Mouse (Mus musculus) liver, postnatal 0 days (tissue): ENCODE results near the gene Zbtb14. TPM values are rescaled to one million over a fixed set of nuclear protein-coding genes. Genes with fewer than 3 reads are reported as not detected.
A peak's percentile ranks its signal among the peaks of the same experiment; 100 is the strongest.

Source experiments
- ATAC-seq: fragments of 200-750 bp; cut with Nextera tagmentation; 2 replicates; pipeline ENCODE4 v1.8.0; 2017; ENCODE audit warnings: mild to moderate bottlenecking, moderate library complexity
- DNase-seq: peaks from one replicate; pipeline ENCODE4 v3.0.0-alpha.2; 2016
- H3K27ac ChIP-seq: fragments of 300-500 bp; sonication (generic); 2 replicates; pipeline ENCODE4 v1.5.1; 2014; ENCODE audit warnings: antibody characterized with exemption, moderate library complexity, mild to moderate bottlenecking, low read depth
- H3K27me3 ChIP-seq: fragments of 300-500 bp; sonication (generic); 2 replicates; pipeline ENCODE4 v1.6.1; 2014; ENCODE audit warnings: low read length, control low read depth, mixed read lengths; ENCODE audit not compliant: insufficient read depth
- H3K36me3 ChIP-seq: fragments of 300-500 bp; sonication (generic); replicated peaks from 2 replicates; pipeline ENCODE4 v1.6.1; 2014; ENCODE audit warnings: mild to moderate bottlenecking, control low read depth, low read length, moderate library complexity, mixed read lengths; ENCODE audit not compliant: insufficient read depth
- H3K4me1 ChIP-seq: fragments of 300-500 bp; sonication (generic); 2 replicates; pipeline ENCODE4 v1.6.1; 2014; ENCODE audit warnings: antibody characterized with exemption, mild to moderate bottlenecking, control low read depth; ENCODE audit not compliant: insufficient read depth
- H3K4me2 ChIP-seq: fragments of 300-500 bp; sonication (generic); 2 replicates; pipeline ENCODE4 v1.6.1; 2014; ENCODE audit warnings: low read depth, mild to moderate bottlenecking, low read length, moderate library complexity, mixed read lengths
- H3K4me3 ChIP-seq: fragments of 300-500 bp; sonication (generic); 2 replicates; pipeline ENCODE4 v1.5.1; 2014; ENCODE audit warnings: low read depth, low read length
- H3K9ac ChIP-seq: fragments of 300-500 bp; sonication (generic); replicated peaks from 2 replicates; pipeline ENCODE4 v1.6.1; 2014; ENCODE audit warnings: mild to moderate bottlenecking, moderate library complexity
- H3K9me3 ChIP-seq: fragments of 300-500 bp; sonication (generic); 2 replicates; pipeline ENCODE4 v1.6.1; 2016; ENCODE audit warnings: mild to moderate bottlenecking, control low read depth, low read length, mixed read lengths
- CTCF ChIP-seq: sonication (generic); IDR thresholded peaks from 2 replicates; pipeline ENCODE4 v1.5.1; 2016; ENCODE audit warnings: antibody characterized with exemption, low read depth
- EP300 ChIP-seq: IDR thresholded peaks from 2 replicates; pipeline ENCODE4 v1.6.1; 2016; ENCODE audit warnings: antibody characterized with exemption, low read depth, mild to moderate bottlenecking
- WGBS: fragments of 180-500 bp; shearing (Covaris S2); extraction: QIAGEN DNeasy Blood & Tissue Kit; methylation state at CpG from one replicate; pipeline ENCODE4 v1.1.7; 2014; ENCODE audit not compliant: insufficient replicate concordance; 5-methylcytosine and 5-hydroxymethylcytosine counted together
- polyA plus RNA-seq: library from polyadenylated mRNA; unstranded; fragments of >200 nt; fragmentation: Nextera tagmentation; extraction: Ambion mirVana; gene quantifications from 2 replicates; pipeline ENCODE4 v1.2.1, GENCODE M21; 2015

Gene Zbtb14
- polyA plus RNA-seq, 1 experiment from 2014 or later, result 5.3 TPM

GRCm38 (mm10) chr17:69416920-69417661 is 34.2 kb downstream of the Zbtb14 start:
- peak overlapping the region; percentile 98 for H3K27ac ChIP-seq
- ATAC-seq, result peak; percentile 100
- TF ChIP-seq CTCF (no peak), EP300 (no peak)
- no peaks in the 10 kb centered on the region for H3K36me3 ChIP-seq
- H3K4me1 ChIP-seq, result peaks cover 12% of the 10 kb centered on the region
- H3K4me3 ChIP-seq, result peak overlapping the region; percentile 88
- H3K9ac ChIP-seq, result peak overlapping the region; percentile 87
- peak; percentile 97 for DNase-seq
- H3K27me3 ChIP-seq, result no peaks in the 10 kb centered on the region
- H3K4me2 ChIP-seq, result peak overlapping the region; percentile 87
- H3K9me3 ChIP-seq, result no peaks in the 10 kb centered on the region
- under 1% methylated on average over 55 of the region's 56 CpGs for WGBS

DNA sequence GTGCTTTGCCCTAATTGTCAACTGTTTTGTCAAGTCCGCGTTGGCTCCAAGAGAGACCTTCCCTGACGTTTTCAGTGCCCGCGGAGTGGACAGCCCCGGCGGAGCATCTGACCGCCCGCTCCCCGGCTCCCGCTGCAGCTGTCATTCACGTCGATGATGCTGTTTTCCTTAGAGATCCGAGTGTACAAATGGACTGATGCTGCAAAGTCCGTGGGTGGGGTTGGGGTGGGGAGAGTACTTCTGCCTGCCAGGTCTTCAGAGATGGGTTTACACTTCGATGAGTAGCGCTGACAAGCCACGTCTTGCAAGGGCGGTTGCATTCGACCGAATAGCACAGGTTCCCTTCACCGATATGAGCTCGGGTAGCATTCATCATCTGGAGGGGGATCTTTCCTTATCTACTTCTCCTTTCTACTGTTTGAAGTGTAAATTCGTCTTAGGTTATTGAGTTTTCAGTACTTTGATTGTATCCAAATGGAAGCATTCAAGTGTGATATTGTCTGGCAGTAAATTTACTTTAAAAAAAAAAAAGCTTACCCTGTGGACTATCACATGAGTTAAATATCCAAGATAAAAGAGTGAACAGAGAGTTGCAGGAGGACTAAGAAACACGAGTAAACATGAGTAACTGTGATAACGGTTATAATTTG is 35.0 kb downstream of the Zbtb14 start:
- Histone ChIP-seq H3K27me3 (no peaks in the 10 kb centered on the region), H3K9me3 (no peaks in the 10 kb centered on the region), H3K4me3 (peak overlapping the region; percentile 88), H3K9ac (peak overlapping the region; percentile 87), H3K4me2 (peak overlapping the region; percentile 87), H3K36me3 (no peaks in the 10 kb centered on the region), H3K4me1 (peaks cover 12% of the 10 kb centered on the region), H3K27ac (peak overlapping the region; percentile 98)
- ATAC-seq, result peak; percentile 57
- 2% methylated on average over 26 of the region's 26 CpGs for WGBS
- no peak for DNase-seq
- TF ChIP-seq CTCF (no peak), EP300 (no peak)

- TF ChIP-seq EP300, result no peak
- TF ChIP-seq CTCF, result no peak
- no peak overlapping the region for H3K27ac ChIP-seq
- no peak overlapping the region for H3K4me3 ChIP-seq
- peaks cover 5% of the 10 kb centered on the region for H3K4me1 ChIP-seq
- ATAC-seq (no peak), DNase-seq (no peak)
- H3K27me3 ChIP-seq, result no peaks in the 10 kb centered on the region
- no peak overlapping the region for H3K9ac ChIP-seq
- H3K4me2 ChIP-seq, result no peak overlapping the region
- WGBS, result 28% methylated on average over 1 of the region's 1 CpGs
- H3K36me3 ChIP-seq, result no peaks in the 10 kb centered on the region
- no peaks in the 10 kb centered on the region for H3K9me3 ChIP-seq
These were observed 38.7 kb downstream of the Zbtb14 start for GRCm38 (mm10) chr17:69421592-69421991.

DNA sequence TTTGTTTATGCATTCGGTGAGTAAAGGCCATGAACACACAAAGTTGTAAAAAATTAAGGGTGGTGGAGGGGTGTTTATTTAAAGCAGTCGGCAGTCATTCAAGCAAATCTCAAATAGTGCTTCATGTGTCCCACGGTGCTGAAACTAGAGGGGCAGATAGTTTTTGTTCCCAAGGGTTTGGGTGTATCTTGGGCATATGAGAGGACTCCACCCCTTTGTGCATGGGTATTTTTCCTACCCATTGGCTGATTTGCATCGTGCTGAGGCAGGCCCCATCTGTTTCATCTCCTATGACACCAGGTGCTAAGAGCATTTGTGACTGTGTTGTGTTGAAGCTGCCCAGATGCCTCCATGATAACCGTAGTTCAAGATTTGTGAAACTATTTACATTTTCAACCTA is 55.0 kb downstream of the Zbtb14 start:
- no peaks in the 10 kb centered on the region for H3K9me3 ChIP-seq
- H3K27ac ChIP-seq, result no peak overlapping the region
- TF ChIP-seq CTCF, result no peak
- no peak for TF ChIP-seq EP300
- no peaks in the 10 kb centered on the region for H3K36me3 ChIP-seq
- H3K4me3 ChIP-seq, result no peak overlapping the region
- peaks cover 34% of the 10 kb centered on the region for H3K27me3 ChIP-seq
- no peak for ATAC-seq
- no peak overlapping the region for H3K4me2 ChIP-seq
- WGBS, result 66% methylated on average over 5 of the region's 5 CpGs
- no peak overlapping the region for H3K9ac ChIP-seq
- no peak for DNase-seq
- H3K4me1 ChIP-seq, result peaks cover 10% of the 10 kb centered on the region

- H3K4me1 ChIP-seq, result peaks cover 10% of the 10 kb centered on the region
- peaks cover 34% of the 10 kb centered on the region for H3K27me3 ChIP-seq
- H3K36me3 ChIP-seq, result no peaks in the 10 kb centered on the region
- H3K4me3 ChIP-seq, result peak overlapping the region; percentile 42
- no peaks in the 10 kb centered on the region for H3K9me3 ChIP-seq
- no peak for DNase-seq
- 31% methylated on average over 14 of the region's 14 CpGs for WGBS
- H3K9ac ChIP-seq, result no peak overlapping the region
- H3K27ac ChIP-seq, result no peak overlapping the region
- peak overlapping the region; percentile 69; the same call in 1 of the 2 replicates for H3K4me2 ChIP-seq
- ATAC-seq, result no peak
- no peak for TF ChIP-seq EP300
- TF ChIP-seq CTCF, result no peak
These were observed 55.6 kb downstream of the Zbtb14 start for GRCm38 (mm10) chr17:69438486-69438885.

DNA sequence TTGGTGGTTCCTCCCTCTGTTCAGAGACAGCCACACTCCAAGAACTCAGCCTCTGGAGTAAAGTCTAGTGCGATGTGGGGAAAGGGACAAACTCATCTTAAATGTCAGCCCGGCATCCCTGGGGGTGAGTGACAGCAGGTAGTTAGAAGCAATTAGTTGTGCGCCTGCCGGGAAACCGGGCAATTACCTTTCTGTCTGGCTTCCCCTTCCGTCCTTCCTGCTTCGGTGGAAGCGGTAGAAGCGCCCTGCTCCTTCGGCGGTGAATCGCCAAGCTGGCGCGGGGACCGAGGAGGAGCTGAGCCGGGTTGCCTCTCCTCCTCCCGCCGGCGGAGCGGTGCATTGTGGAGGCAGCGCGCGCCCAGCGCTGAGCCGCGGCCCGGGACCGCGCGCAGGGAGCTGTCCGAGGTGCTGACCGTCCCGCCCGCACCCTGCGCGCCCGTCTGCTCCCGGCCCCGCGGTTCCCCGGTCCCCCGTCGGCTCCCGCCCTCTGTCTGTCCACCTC is 56.2 kb downstream of the Zbtb14 start, which contains the start of gene Akain1:
TSS of gene Akain1 (plus strand) at position 337 of the 502 bp plus-strand sequence.
- TF ChIP-seq EP300, result no peak
- no peak for TF ChIP-seq CTCF
- under 1% methylated on average over 38 of the region's 44 CpGs for WGBS
- Histone ChIP-seq H3K9ac (no peak within 1 kb of the TSS), H3K27ac (no peak within 1 kb of the TSS), H3K4me2 (peak within 1 kb of the TSS; percentile 69), H3K27me3 (peaks cover 34% of the 10 kb centered on the region), H3K9me3 (no peaks in the 10 kb centered on the region), H3K4me3 (peak within 1 kb of the TSS; percentile 42), H3K36me3 (no peaks in the 10 kb centered on the region), H3K4me1 (peaks cover 10% of the 10 kb centered on the region)
- ATAC-seq (peak; percentile 87), DNase-seq (peak; percentile 78)
